Mouse (Mus musculus) G1E (cell line): ENCODE data around the gene Gadd45b.

Experiments used
- CTCF ChIP-seq: IDR thresholded peaks from 2 replicates; pipeline ENCODE4 v1.5.1; 2012; ENCODE audit warnings: low read depth, low read length, inconsistent platforms, mixed read lengths
- POLR2AphosphoS5 ChIP-seq: IDR thresholded peaks from 2 replicates; pipeline ENCODE4 v1.6.1; 2012; ENCODE audit warnings: low read depth, low read length, inconsistent platforms; ENCODE audit not compliant: insufficient replicate concordance
- TAL1 ChIP-seq: conservative IDR thresholded peaks from 2 replicates; pipeline ENCODE4 v1.6.1; 2012; ENCODE audit warnings: low read depth, low read length, inconsistent platforms, mixed read lengths

DNA sequence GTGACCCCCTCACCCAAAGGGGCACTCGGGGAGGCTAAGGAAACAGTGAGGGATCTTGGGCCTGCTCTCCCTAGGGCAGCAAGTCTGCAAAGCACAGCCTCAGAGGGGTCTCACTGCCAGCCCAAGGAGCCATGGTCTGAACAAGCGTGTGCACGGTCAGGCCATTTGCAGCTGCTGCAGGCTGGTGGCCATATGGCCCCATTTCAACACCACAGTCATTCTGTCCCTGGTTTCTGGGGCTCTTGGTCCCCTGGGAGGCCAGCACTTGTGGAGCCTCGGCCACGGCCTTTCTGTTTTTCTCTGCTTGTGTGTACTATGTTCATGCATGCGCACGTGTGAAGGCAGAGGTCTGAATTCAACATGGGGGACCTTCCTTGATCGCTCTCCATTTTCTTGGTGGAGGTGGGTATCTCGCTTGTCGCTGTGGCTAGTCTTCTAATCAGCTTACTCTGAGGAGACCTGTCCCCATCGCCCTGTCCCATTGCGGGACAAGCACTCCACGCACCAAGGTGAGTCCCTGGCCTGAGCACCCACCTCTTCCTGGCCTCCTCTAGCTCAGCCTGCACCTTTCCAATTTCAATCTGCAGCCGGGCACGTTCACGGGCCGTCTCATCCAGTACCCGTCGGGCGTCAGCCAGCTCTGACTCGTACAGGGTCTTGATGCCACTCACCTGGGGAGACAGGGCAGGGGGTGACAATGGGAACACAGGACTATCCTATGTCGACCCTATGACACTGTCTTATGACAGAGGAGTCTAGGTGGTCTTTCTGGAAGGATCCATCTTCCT is 20.3 kb upstream of the Gadd45b start:
- TF ChIP-seq CTCF (no peak), POLR2AphosphoS5 (no peak), TAL1 (no peak)
